Mouse (Mus musculus): ENCODE results near the gene Grap. TPM values are rescaled to one million over a fixed set of nuclear protein-coding genes. Genes with fewer than 3 reads are reported as not detected.

The Grap gene
- total and polyA plus RNA-seq, 2 experiments from 2014 or later: 5.6 to 6.9 TPM

DNA sequence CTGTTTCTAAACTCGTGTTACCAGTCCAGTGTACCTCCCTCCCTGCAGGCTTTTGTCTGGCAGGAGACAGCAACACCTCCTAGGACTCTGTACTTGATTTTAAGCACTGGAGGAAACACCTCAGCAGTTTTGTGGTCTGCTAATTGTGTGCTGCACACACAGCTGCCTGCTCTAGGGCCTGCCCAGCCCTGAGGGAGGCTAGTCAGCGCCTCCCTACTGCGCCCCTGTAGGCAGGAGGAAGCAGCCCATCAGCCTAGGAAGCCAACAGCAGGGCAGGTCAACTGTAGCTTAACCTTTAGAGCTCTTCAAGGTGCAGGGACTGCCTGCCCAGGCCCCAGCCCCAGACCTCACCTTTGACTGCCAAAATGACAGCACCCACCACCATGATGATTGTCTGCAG, 55.9 kb downstream of the Grap start:
- Histone ChIP-seq H3K27ac (ENCODE audit: low read depth, low read length) (no peak overlapping the region), H3K27me3 (ENCODE audit: insufficient read depth, low read length) (no peaks in the 10 kb centered on the region), H3K4me2 (ENCODE audit: low read depth) (no peak overlapping the region), H3K4me1 (ENCODE audit: insufficient read depth) (no peaks in the 10 kb centered on the region), H3K36me3 (ENCODE audit: insufficient read depth) (no peaks in the 10 kb centered on the region), H3K9ac (no peak overlapping the region), H3K9me3 (ENCODE audit: low read length) (no peaks in the 10 kb centered on the region), H3K4me3 (ENCODE audit: low read depth, low read length) (no peak overlapping the region)
- no peak for TF ChIP-seq CTCF (IDR thresholded peaks at IDR 0.05; ENCODE audit: low read depth)
- WGBS: 74% methylated on average over 3 of the region's 3 CpGs
- no peak for DNase-seq
- ATAC-seq: no peak

DNA sequence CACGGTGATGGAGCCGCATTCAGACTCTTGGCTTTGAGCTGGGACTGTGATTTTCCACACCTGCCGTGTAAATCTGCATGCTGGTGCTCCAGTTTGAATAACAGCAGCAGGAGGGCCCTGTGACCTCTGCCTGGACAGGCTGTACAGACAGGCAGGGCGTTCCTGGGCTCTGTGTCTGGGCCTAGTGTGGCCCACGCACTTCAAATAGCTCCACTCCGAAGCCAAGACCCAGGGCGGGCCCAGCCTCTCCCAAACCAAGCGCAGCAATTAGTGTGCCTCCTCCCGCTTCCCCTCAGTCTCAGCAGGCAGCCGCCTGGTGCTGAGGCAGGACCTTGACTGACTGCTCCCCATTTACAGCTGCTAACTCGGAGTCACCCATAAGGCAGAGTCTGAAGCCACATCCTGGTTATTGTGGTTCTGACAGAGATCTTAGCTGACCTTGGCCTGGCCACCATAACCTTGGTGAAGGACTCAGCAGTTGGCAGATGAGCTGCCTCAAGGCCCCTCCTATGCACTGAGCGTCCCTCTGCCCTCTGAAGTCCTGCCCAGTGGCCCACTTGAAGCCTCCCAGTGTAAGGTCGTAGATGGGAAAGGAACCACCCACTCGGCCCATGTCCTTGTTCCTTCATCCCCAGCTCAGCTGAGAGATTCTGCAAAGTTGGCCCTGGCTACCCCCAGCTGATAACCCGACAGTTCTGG, 60.2 kb downstream of the Grap start:
- no peak overlapping the region for H3K4me3 ChIP-seq (ENCODE audit: low read depth, low read length)
- no peaks in the 10 kb centered on the region for H3K4me1 ChIP-seq (ENCODE audit: insufficient read depth)
- ATAC-seq (no peak), DNase-seq (no peak)
- 65% methylated on average over 15 of the region's 15 CpGs for WGBS
- H3K9me3 ChIP-seq (ENCODE audit: low read length): no peaks in the 10 kb centered on the region
- H3K4me2 ChIP-seq (ENCODE audit: low read depth): no peak overlapping the region
- H3K27ac ChIP-seq (ENCODE audit: low read depth, low read length): no peak overlapping the region
- H3K36me3 ChIP-seq (ENCODE audit: insufficient read depth): no peaks in the 10 kb centered on the region
- TF ChIP-seq CTCF (IDR thresholded peaks at IDR 0.05; ENCODE audit: low read depth): no peak
- no peak overlapping the region for H3K9ac ChIP-seq
- H3K27me3 ChIP-seq (ENCODE audit: insufficient read depth, low read length): no peaks in the 10 kb centered on the region

- Histone ChIP-seq H3K4me3 (ENCODE audit: low read depth, low read length) (no peak overlapping the region), H3K9ac (no peak overlapping the region; the same call in 1 of the 2 replicates), H3K36me3 (ENCODE audit: insufficient read depth) (no peaks in the 10 kb centered on the region), H3K4me1 (ENCODE audit: insufficient read depth) (no peaks in the 10 kb centered on the region), H3K9me3 (ENCODE audit: low read length) (no peaks in the 10 kb centered on the region), H3K27ac (ENCODE audit: low read depth, low read length) (no peak overlapping the region), H3K4me2 (ENCODE audit: low read depth) (no peak overlapping the region), H3K27me3 (ENCODE audit: insufficient read depth, low read length) (no peaks in the 10 kb centered on the region)
- ATAC-seq: peak; percentile 95
- WGBS: 47% methylated on average over 11 of the region's 11 CpGs
- DNase-seq: peak; percentile 93
- peak; percentile 97 for TF ChIP-seq CTCF (IDR thresholded peaks at IDR 0.05; ENCODE audit: low read depth)
Observed at GRCm38 (mm10) chr11:61714346-61715117, 61.5 kb downstream of the Grap start.

- Histone ChIP-seq H3K4me1 (ENCODE audit: insufficient read depth) (no peaks in the 10 kb centered on the region), H3K4me2 (ENCODE audit: low read depth) (no peak overlapping the region), H3K36me3 (ENCODE audit: insufficient read depth) (no peaks in the 10 kb centered on the region), H3K4me3 (ENCODE audit: low read depth, low read length) (no peak overlapping the region), H3K27ac (ENCODE audit: low read depth, low read length) (no peak overlapping the region), H3K27me3 (ENCODE audit: insufficient read depth, low read length) (no peaks in the 10 kb centered on the region), H3K9ac (no peak overlapping the region; the same call in 1 of the 2 replicates), H3K9me3 (ENCODE audit: low read length) (no peaks in the 10 kb centered on the region)
- WGBS: 59% methylated on average over 6 of the region's 6 CpGs
- ATAC-seq (no peak), DNase-seq (peak; percentile 10)
- TF ChIP-seq CTCF (IDR thresholded peaks at IDR 0.05; ENCODE audit: low read depth): no peak
Observed at GRCm38 (mm10) chr11:61715130-61715529, 62.1 kb downstream of the Grap start.

GRCm38 (mm10) chr11:61717990-61718389, 64.9 kb downstream of the Grap start:
- Histone ChIP-seq H3K4me1 (ENCODE audit: insufficient read depth) (no peaks in the 10 kb centered on the region), H3K4me3 (ENCODE audit: low read depth, low read length) (no peak overlapping the region), H3K4me2 (ENCODE audit: low read depth) (no peak overlapping the region), H3K36me3 (ENCODE audit: insufficient read depth) (no peaks in the 10 kb centered on the region), H3K27me3 (ENCODE audit: insufficient read depth, low read length) (no peaks in the 10 kb centered on the region), H3K27ac (ENCODE audit: low read depth, low read length) (no peak overlapping the region), H3K9me3 (ENCODE audit: low read length) (no peaks in the 10 kb centered on the region), H3K9ac (no peak overlapping the region)
- no peak for DNase-seq
- TF ChIP-seq CTCF (IDR thresholded peaks at IDR 0.05; ENCODE audit: low read depth): no peak
- WGBS: 42% methylated on average over 5 of the region's 5 CpGs
- no peak for ATAC-seq

DNA sequence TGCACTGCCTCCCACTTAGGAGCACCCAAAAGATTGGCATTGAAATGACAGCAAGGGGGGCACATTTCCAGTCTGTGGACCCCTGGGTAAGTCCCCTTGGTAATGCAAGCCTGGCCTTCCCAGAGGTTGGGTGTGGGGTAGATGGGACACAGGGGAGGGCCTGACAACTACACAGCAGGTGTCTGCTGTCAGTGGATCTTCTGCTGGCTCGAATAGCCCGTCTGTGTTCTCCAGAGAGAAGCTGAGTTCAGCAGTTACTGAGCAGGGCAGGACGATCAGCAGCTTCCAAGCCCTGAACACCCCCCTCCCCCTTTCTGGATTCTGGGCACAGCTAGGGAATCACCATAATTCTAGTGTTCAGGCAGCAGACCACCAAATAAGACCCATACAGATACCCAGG, 66.3 kb downstream of the Grap start:
- TF ChIP-seq CTCF (IDR thresholded peaks at IDR 0.05; ENCODE audit: low read depth): no peak
- WGBS: 58% methylated on average over 3 of the region's 3 CpGs
- ATAC-seq: no peak

GRCm38 (mm10) chr11:61719826-61720225, 66.8 kb downstream of the Grap start:
- 76% methylated on average over 8 of the region's 8 CpGs for WGBS
- Histone ChIP-seq H3K27ac (ENCODE audit: low read depth, low read length) (no peak overlapping the region), H3K4me1 (ENCODE audit: insufficient read depth) (no peaks in the 10 kb centered on the region), H3K36me3 (ENCODE audit: insufficient read depth) (no peaks in the 10 kb centered on the region), H3K9ac (no peak overlapping the region), H3K4me3 (ENCODE audit: low read depth, low read length) (no peak overlapping the region), H3K9me3 (ENCODE audit: low read length) (no peaks in the 10 kb centered on the region), H3K4me2 (ENCODE audit: low read depth) (no peak overlapping the region), H3K27me3 (ENCODE audit: insufficient read depth, low read length) (no peaks in the 10 kb centered on the region)
- no peak for ATAC-seq
- DNase-seq: no peak
- no peak for TF ChIP-seq CTCF (IDR thresholded peaks at IDR 0.05; ENCODE audit: low read depth)

More for the DNA sequence above, 66.3 kb downstream of the Grap start:
- H3K27me3 ChIP-seq (ENCODE audit: insufficient read depth, low read length): no peaks in the 10 kb centered on the region
- no peak for DNase-seq
- no peaks in the 10 kb centered on the region for H3K4me1 ChIP-seq (ENCODE audit: insufficient read depth)
- no peak overlapping the region for H3K4me2 ChIP-seq (ENCODE audit: low read depth)
- H3K9ac ChIP-seq: no peak overlapping the region
- H3K36me3 ChIP-seq (ENCODE audit: insufficient read depth): no peaks in the 10 kb centered on the region
- no peak overlapping the region for H3K27ac ChIP-seq (ENCODE audit: low read depth, low read length)
- no peak overlapping the region for H3K4me3 ChIP-seq (ENCODE audit: low read depth, low read length)
- no peaks in the 10 kb centered on the region for H3K9me3 ChIP-seq (ENCODE audit: low read length)
